Mouse (Mus musculus) hindbrain, embryonic 12.5 days (tissue): ENCODE data around the gene Ust. TPM values are rescaled to one million over a fixed set of nuclear protein-coding genes. Genes with fewer than 3 reads are reported as not detected.

ENCODE experiments used
- ATAC-seq: fragments of 200-750 bp; cut with Nextera tagmentation; 2 replicates; pipeline ENCODE4 v1.8.0; 2017; ENCODE audit warnings: moderate TSS enrichment; ENCODE audit not compliant: low FRiP score
- H3K27ac ChIP-seq: fragments of 300-500 bp; sonication (generic); 2 replicates; pipeline ENCODE4 v1.5.1; 2016; ENCODE audit warnings: mild to moderate bottlenecking
- H3K27me3 ChIP-seq: fragments of 300-500 bp; sonication (generic); 2 replicates; pipeline ENCODE4 v1.6.1; 2016; ENCODE audit warnings: mild to moderate bottlenecking
- H3K36me3 ChIP-seq: fragments of 300-500 bp; sonication (generic); 2 replicates; pipeline ENCODE4 v1.6.1; 2016; ENCODE audit warnings: mild to moderate bottlenecking
- H3K4me1 ChIP-seq: fragments of 300-500 bp; sonication (generic); 2 replicates; pipeline ENCODE4 v1.6.1; 2016
- H3K4me2 ChIP-seq: fragments of 300-500 bp; sonication (generic); replicated peaks from 2 replicates; pipeline ENCODE4 v1.6.1; 2016; ENCODE audit warnings: mild to moderate bottlenecking
- H3K4me3 ChIP-seq: fragments of 300-500 bp; sonication (generic); 2 replicates; pipeline ENCODE4 v1.5.1; 2016; ENCODE audit warnings: mild to moderate bottlenecking
- H3K9ac ChIP-seq: fragments of 300-500 bp; sonication (generic); 2 replicates; pipeline ENCODE4 v1.6.1; 2016; ENCODE audit warnings: mild to moderate bottlenecking, moderate library complexity
- H3K9me3 ChIP-seq: fragments of 300-500 bp; sonication (generic); replicated peaks from 2 replicates; pipeline ENCODE4 v1.6.1; 2016; ENCODE audit warnings: mild to moderate bottlenecking
- WGBS: fragments of 180-500 bp; shearing (Covaris S2); methylation state at CpG from one replicate; pipeline ENCODE4 v1.1.7; 2016; 5-methylcytosine and 5-hydroxymethylcytosine counted together
- polyA plus RNA-seq: library from polyadenylated mRNA; unstranded; fragments of >200 nt; fragmentation: Nextera tagmentation; extraction: Ambion mirVana; gene quantifications from 2 replicates; pipeline ENCODE4 v1.2.1, GENCODE M21; 2016

The Ust gene
- polyA plus RNA-seq, 1 experiment from 2014 or later: 4.4 TPM

DNA sequence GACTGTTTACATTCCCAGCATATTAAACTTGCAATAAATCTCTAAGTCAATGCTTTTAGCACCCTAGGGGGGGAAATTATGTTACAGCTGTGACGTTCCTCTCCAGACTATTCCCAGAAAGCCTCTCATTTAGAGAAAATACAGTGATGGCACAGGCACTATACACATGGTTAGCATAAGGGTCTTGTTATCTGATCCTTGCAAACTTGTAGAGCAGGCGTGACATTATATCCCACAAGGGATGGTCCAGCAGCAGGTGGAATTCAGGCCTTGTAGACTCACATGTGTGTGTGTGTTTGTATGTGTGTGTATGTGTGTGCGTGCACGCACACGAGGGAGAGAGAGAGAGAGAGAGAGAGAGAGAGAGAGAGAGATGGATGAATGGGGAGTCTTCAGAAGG is 57.3 kb downstream of the Ust start:
- Histone ChIP-seq H3K9ac (no peak overlapping the region), H3K4me1 (no peaks in the 10 kb centered on the region), H3K36me3 (no peaks in the 10 kb centered on the region), H3K27ac (no peak overlapping the region), H3K9me3 (no peaks in the 10 kb centered on the region), H3K27me3 (no peaks in the 10 kb centered on the region), H3K4me3 (no peak overlapping the region), H3K4me2 (no peak overlapping the region)
- no peak for ATAC-seq
- WGBS: 73% methylated on average over 5 of the region's 5 CpGs

DNA sequence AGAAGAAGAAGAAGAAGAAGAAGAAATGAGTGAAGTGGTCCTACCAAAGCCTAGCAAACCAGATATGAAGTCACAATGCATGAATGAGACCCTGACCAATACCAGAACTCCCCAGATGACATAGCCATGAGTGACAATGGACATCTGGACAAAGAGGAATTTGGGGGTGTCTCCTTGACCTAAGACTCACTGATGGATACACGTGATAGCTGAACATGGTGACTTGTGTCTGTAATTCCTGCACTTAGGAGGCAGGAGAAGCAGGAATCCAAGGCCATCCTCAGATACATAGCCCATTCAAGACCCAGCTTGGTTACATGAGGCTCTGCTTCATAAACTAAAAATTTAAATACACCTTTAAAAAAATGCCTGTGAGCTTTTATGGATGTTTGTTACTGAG is 63.9 kb downstream of the Ust start:
- Histone ChIP-seq H3K36me3 (no peaks in the 10 kb centered on the region), H3K4me2 (no peak overlapping the region), H3K27ac (no peak overlapping the region), H3K27me3 (no peaks in the 10 kb centered on the region), H3K4me3 (no peak overlapping the region), H3K9me3 (no peaks in the 10 kb centered on the region), H3K4me1 (no peaks in the 10 kb centered on the region), H3K9ac (no peak overlapping the region)
- whole genome bisulfite sequencing: 67% methylated on average over 1 of the region's 1 CpGs
- ATAC-seq: no peak

DNA sequence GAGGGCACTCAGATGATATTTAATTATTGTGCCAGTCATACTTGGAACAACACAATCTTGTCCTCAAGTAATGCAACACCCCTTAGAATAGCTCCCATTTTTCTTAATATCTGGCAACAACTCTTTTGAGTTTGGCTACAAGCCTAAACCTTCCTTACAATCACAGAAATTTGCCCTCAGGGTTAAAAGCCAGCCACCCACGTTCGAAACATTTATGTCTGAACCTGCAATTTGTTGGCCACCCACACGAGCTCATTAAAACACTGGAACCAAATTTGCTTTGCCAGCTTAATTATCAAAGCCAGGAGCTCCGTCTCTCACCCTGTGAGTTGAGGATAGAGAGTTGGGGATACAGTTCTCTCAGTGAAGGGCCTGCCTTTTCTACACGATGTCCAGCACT is 70.9 kb downstream of the Ust start:
- H3K4me1 ChIP-seq: no peaks in the 10 kb centered on the region
- ATAC-seq: no peak
- no peaks in the 10 kb centered on the region for H3K27me3 ChIP-seq
- no peak overlapping the region for H3K9ac ChIP-seq
- no peak overlapping the region for H3K4me2 ChIP-seq
- no peak overlapping the region for H3K4me3 ChIP-seq
- H3K27ac ChIP-seq: no peak overlapping the region
- H3K9me3 ChIP-seq: no peaks in the 10 kb centered on the region
- H3K36me3 ChIP-seq: no peaks in the 10 kb centered on the region
- WGBS: 66% methylated on average over 5 of the region's 5 CpGs

DNA sequence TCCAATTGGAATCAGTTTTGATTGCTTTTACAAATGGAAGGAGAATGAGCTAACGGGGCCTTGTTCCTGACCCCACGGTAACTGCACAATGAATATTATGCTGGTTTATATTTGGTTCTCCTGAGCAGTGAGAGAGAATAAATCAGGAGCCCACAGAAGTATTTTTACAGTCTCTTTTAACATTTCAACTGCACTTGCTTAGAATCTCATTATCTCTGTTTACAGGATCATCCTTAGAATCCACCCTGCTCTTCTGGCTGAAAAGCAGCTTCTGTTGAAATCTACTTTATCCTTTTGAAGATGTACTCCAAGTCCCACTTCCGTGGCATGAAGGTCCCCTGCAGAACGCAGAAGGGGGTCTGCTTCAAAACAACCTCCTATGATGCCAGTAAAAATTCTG is 71.7 kb downstream of the Ust start:
- ATAC-seq: no peak
- Histone ChIP-seq H3K27ac (no peak overlapping the region), H3K27me3 (no peaks in the 10 kb centered on the region), H3K4me3 (no peak overlapping the region), H3K9me3 (no peaks in the 10 kb centered on the region), H3K4me2 (no peak overlapping the region), H3K36me3 (no peaks in the 10 kb centered on the region), H3K9ac (no peak overlapping the region), H3K4me1 (no peaks in the 10 kb centered on the region)
- 48% methylated on average over 4 of the region's 4 CpGs for WGBS

DNA sequence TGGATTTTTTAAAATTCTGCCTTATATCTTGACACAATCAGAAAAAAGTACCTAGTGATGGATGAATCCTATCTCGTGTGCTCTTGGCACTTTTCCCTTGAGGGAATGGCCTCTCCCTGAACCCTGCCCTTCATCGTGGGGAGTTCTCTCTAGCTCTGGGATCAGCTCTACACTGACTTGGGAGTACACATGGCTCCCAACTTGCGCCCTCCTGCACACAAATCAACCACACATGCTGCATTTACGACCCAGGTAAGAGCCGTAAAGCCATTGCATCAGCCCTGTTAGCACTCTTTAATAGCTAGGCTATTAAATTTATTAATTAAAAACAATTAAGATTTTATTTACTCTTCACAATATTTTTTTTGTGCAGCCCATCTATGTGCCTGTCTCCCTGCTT is 74.6 kb downstream of the Ust start:
- no peaks in the 10 kb centered on the region for H3K9me3 ChIP-seq
- H3K4me2 ChIP-seq: no peak overlapping the region
- WGBS: 82% methylated on average over 5 of the region's 5 CpGs
- H3K4me3 ChIP-seq: no peak overlapping the region
- no peak overlapping the region for H3K9ac ChIP-seq
- ATAC-seq: no peak
- H3K36me3 ChIP-seq: no peaks in the 10 kb centered on the region
- no peaks in the 10 kb centered on the region for H3K4me1 ChIP-seq
- H3K27ac ChIP-seq: no peak overlapping the region
- no peaks in the 10 kb centered on the region for H3K27me3 ChIP-seq

DNA sequence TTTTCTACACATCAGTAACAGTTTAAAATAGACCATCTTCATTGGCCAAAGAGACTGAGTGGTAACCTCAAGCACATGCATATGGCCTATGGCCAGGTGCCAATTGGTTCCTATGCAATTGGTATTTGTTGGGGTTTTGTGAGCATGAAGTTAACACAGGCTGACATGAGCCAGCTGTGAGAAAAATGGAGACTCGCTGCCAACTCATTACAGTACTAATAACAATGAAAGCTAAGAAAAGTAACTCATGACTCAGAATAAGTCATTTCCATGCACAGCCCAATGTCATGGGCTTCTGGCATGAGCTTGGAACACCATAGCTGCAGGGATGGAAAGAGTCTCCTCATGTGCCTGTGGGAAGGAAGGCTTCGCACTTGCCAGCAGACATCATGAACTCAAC is 86.8 kb downstream of the Ust start:
- WGBS: 84% methylated on average over 2 of the region's 2 CpGs
- no peak for ATAC-seq
- Histone ChIP-seq H3K4me2 (no peak overlapping the region), H3K9ac (no peak overlapping the region), H3K4me1 (peaks cover 13% of the 10 kb centered on the region), H3K36me3 (no peaks in the 10 kb centered on the region), H3K27ac (no peak overlapping the region), H3K9me3 (no peaks in the 10 kb centered on the region), H3K27me3 (no peaks in the 10 kb centered on the region), H3K4me3 (no peak overlapping the region)

DNA sequence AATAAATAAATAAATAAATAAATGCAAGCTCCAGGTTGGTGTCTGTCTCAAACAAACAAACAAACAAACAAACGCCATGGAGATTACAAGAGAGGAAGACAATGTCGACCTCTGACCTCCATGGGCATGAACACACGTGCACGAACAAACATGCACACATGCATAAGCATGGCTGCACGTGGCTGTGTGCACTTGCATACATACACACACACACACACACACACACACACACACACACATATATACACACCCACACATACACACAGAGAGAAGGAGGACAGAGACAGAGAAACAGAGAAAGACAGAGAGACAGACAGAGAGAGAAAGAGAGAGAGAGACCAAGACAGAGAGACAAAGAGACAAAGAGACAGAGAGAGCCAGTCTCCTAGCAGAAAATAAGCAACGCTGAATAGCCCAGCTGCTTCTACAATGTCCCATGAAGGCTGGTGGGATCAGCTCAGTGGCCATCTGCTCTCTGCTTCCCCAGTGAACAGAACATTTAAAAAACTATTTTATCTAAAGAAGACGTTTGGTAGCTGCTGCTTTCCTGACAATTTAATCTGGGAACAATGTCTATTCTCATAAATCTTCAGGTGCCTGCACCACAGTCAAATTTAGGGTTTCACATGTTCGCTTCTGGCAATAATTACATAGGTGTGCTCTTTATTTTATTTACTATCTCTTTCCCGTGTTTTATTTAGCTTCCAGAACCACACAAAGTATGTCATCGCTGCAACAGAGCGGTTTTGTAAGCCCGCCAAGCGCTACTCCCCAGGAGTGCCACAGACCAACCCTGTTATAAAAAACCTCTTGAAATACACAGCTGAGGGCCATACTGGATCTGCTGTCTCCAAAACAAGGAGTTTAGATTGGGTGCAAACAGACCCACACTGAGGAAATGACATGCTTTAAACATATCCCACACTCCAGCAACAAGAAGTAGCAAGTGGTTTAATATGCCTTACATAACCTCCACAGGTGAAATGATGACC is 89.5 kb downstream of the Ust start:
- H3K4me2 ChIP-seq: no peak overlapping the region
- no peaks in the 10 kb centered on the region for H3K36me3 ChIP-seq
- WGBS: 79% methylated on average over 13 of the region's 13 CpGs
- peaks cover 13% of the 10 kb centered on the region for H3K4me1 ChIP-seq
- H3K4me3 ChIP-seq: no peak overlapping the region
- H3K9me3 ChIP-seq: no peaks in the 10 kb centered on the region
- ATAC-seq: no peak
- no peak overlapping the region for H3K27ac ChIP-seq
- H3K27me3 ChIP-seq: no peaks in the 10 kb centered on the region
- no peak overlapping the region for H3K9ac ChIP-seq

DNA sequence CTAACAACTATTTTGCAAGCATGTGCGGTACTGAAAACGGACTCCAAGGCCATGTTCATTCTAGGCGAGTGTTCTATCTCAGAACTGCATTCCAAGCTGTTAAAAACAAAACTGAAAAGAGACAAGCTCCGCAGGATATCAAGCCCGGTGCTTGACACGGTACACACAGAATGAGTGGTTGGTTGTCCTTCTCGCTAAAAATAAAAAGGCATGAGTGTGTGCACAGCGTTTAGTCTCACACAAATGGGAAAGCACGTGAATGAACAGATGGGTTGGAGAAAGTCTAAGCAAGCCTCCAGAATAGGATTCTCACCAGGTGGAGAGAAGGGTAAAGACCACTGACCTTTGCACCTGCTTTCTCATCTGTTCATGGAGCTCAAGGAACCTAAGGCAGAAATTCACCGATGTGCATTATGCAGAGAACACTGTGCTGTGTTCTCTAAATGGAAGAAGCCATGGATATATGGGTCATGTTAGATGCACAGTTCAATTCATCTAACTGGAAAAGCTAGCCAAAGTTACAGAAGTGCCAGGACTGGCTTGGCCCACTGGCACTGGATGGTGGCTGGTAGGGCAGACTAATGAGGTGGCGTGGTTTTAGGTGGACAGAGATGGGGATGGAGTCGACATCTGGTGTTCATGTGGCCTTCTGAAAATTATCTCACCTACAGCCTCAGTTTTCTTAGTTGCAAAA is 90.8 kb downstream of the Ust start:
- Histone ChIP-seq H3K27ac (no peak overlapping the region), H3K4me2 (no peak overlapping the region), H3K9ac (no peak overlapping the region), H3K36me3 (no peaks in the 10 kb centered on the region), H3K27me3 (no peaks in the 10 kb centered on the region), H3K4me3 (no peak overlapping the region), H3K9me3 (no peaks in the 10 kb centered on the region), H3K4me1 (peaks cover 13% of the 10 kb centered on the region)
- 87% methylated on average over 12 of the region's 12 CpGs for WGBS
- ATAC-seq: no peak

DNA sequence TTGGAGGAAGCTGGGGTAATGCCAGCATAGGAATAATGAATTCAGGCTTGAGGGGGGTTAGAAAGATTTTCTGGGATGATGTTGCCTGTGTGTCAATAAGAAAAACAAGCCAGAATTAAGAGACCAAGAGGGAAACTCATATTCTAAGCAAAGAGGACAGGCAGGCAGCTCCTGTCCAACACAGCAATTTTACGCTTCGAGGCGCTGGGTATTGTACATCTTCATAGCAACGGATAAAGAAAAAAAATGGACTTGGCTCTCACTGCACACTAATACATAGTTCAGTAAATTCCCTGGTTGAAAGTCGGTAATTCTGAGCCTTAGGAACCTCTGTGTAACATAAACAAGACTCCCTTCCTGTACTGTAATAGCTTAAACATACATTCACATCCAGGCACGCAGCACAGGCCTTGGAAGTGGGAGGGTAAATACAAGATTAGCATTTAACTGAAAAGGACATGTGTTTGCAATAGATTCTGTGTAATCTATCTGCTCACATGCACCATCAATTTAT is 99.1 kb downstream of the Ust start:
- 68% methylated on average over 6 of the region's 6 CpGs for WGBS
- ATAC-seq: no peak
- no peak overlapping the region for H3K9ac ChIP-seq

DNA sequence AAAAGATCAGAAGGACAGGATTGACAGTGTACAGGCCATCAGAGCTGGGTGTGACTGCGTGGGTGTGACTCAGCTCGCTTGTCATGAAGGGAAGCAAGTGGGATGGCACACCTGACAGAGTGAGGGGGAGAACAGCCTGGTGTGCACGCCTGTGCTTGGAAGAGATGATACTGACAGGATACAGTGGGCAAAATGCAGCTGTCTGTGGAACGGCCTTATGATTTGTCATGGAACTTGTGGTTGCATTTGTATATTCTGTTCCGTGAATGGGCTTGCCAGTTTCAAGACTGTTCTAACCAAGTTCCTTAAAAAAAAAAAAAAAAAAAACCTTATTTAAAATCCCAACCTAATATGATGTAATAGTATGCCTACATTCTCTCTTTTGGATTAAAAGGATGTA is 103.2 kb downstream of the Ust start:
- Histone ChIP-seq H3K27ac (no peak overlapping the region), H3K4me2 (no peak overlapping the region), H3K4me1 (no peaks in the 10 kb centered on the region), H3K9ac (no peak overlapping the region), H3K36me3 (no peaks in the 10 kb centered on the region), H3K9me3 (no peaks in the 10 kb centered on the region), H3K27me3 (no peaks in the 10 kb centered on the region), H3K4me3 (no peak overlapping the region)
- 89% methylated on average over 5 of the region's 5 CpGs for WGBS
- no peak for ATAC-seq

More for the DNA sequence above, 99.1 kb downstream of the Ust start:
- H3K4me1 ChIP-seq: no peaks in the 10 kb centered on the region
- no peak overlapping the region for H3K4me3 ChIP-seq
- no peak overlapping the region for H3K27ac ChIP-seq
- H3K36me3 ChIP-seq: no peaks in the 10 kb centered on the region
- H3K9me3 ChIP-seq: no peaks in the 10 kb centered on the region
- H3K4me2 ChIP-seq: no peak overlapping the region
- H3K27me3 ChIP-seq: no peaks in the 10 kb centered on the region

DNA sequence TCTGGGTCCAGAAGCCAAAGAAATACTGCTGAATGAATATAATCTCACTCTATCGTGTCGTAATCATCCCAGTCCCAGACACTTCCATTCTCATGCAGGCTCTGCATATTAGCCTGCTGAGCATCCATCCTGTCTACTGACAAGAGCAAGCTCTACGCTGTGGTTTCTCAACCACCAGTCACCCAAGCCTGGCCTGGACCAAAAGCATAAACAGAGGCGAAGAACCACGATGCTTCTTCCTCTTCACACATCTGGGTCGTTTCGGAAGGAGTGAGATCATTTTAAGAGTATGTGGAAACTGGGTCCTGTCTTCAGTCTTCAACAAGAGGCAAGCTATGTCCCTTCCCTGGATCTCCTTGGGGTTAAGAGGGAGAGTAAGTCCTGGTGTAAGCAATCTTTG is 103.6 kb downstream of the Ust start:
- WGBS: 94% methylated on average over 7 of the region's 7 CpGs
- no peaks in the 10 kb centered on the region for H3K27me3 ChIP-seq
- H3K36me3 ChIP-seq: no peaks in the 10 kb centered on the region
- H3K4me3 ChIP-seq: no peak overlapping the region
- H3K4me2 ChIP-seq: no peak overlapping the region
- no peak for ATAC-seq
- no peaks in the 10 kb centered on the region for H3K9me3 ChIP-seq
- H3K27ac ChIP-seq: no peak overlapping the region
- H3K9ac ChIP-seq: no peak overlapping the region
- H3K4me1 ChIP-seq: no peaks in the 10 kb centered on the region

DNA sequence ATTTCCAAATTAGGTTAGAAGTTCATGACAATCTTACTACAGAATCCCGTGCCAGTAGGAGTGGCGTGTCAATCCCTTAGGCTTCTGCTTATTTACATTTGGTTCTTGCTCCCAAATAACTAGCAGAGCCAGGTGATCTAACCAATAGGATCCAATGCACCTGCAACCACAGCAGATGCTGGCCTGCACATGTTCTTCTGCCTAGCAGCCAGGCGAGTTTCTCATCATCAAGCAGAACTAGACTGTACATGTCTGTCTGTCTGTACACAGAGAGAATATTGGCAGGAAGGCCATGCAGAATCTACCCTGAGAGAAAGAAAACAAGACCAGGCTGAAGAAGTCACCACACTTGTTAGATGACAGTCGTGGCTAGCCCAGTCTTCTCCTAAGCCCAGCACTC is 113.5 kb downstream of the Ust start:
- Histone ChIP-seq H3K27ac (no peak overlapping the region), H3K9me3 (no peaks in the 10 kb centered on the region), H3K4me1 (no peaks in the 10 kb centered on the region), H3K4me2 (no peak overlapping the region), H3K27me3 (no peaks in the 10 kb centered on the region), H3K9ac (no peak overlapping the region), H3K4me3 (no peak overlapping the region), H3K36me3 (no peaks in the 10 kb centered on the region)
- 88% methylated on average over 4 of the region's 4 CpGs for WGBS
- no peak for ATAC-seq
